9 mouse cellular contexts compared by ENCODE assay signal in the genomic region with DNA sequence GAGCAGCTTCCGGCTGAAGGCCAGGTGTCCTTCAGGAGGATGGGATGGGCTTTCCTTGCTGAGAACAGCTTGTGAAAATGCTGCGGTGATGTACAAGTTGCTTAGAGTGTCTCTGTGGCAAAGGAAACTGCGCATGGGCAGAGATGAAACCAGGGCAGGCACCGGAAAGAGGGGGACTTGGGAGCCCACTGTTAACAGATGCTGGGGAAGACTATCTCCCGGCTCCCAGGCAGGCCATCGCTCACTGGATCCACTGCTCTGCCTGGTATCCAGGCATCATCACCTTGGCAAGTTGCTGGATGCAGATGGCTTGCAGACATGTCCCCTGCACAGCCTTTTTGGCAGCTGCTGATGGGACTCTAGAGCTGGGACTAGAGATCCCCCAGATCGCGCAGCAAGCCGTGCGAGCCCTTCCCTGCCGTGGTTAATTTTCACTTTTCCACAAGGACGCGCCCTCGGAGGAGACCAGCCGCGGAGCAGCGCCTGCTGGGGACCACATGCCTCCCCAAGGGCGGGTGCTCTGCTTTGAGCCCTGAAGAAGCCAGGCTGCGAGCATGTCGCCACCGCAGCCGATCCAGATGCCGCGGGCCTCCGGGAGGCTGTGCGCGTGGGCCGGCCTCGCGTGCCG.
A peak's percentile ranks its signal among the peaks of the same experiment; 100 is the strongest.
DNase-seq lines count a peak whose midpoint lies in the region; ATAC-seq and TF ChIP-seq lines count a peak whose summit lies in the region.
"Had no signal": no experiment of that assay in that cellular context is flagged by ENCODE, and none has a peak within 500 bp of the region (broad histone marks: within the 10 kb centered on the region; RNA-seq: fewer than 3 reads in every experiment).

No protein-coding gene starts in this region.

- H3K4me1 ChIP-seq in liver, adult 2 months (ENCODE audit: control insufficient read depth, insufficient read depth, low read length) = no peaks in the 10 kb centered on the region
- H3K4me1 ChIP-seq in kidney, embryonic 16.5 days (ENCODE audit: insufficient read depth, low read length) = peaks cover 23% of the 10 kb centered on the region
- no peaks in the 10 kb centered on the region for H3K4me1 ChIP-seq in liver, embryonic 16.5 days (ENCODE audit: control insufficient read depth, low read depth, low read length)

- peaks cover 2% of the 10 kb centered on the region; the same call in 1 of the 2 replicates for H3K27me3 ChIP-seq in liver, adult 2 months (ENCODE audit: control insufficient read depth, insufficient read depth, low read length)
- peaks cover 13% of the 10 kb centered on the region; the same call in 1 of the 2 replicates for H3K27me3 ChIP-seq in kidney, embryonic 16.5 days (ENCODE audit: insufficient read depth, low read length)
- H3K27me3 ChIP-seq in liver, embryonic 16.5 days (ENCODE audit: control insufficient read depth, insufficient read depth, low read depth, low read length) = peaks cover 26% of the 10 kb centered on the region

- no peaks in the 10 kb centered on the region for H3K9me3 ChIP-seq in kidney, embryonic 16.5 days (ENCODE audit: low read length)
- H3K9me3 ChIP-seq in liver, embryonic 16.5 days (replicated peaks; ENCODE audit: control insufficient read depth, low read length) = no peaks in the 10 kb centered on the region

- peak overlapping the region; percentile 77 for H3K9ac ChIP-seq in liver, adult 2 months (ENCODE audit: low read depth, low read length)
- H3K9ac ChIP-seq in kidney, embryonic 16.5 days (replicated peaks; ENCODE audit: low read length) = peak overlapping the region; percentile 91
- H3K9ac ChIP-seq in liver, embryonic 16.5 days (ENCODE audit: low read depth, low read length) = peak overlapping the region; percentile 53; the same call in 1 of the 2 replicates

- peak; percentile 54; the same call in 1 of the 2 replicates for ATAC-seq in kidney, embryonic 16.5 days (ENCODE audit: low FRiP score, low TSS enrichment)
- ATAC-seq in liver, embryonic 16.5 days (ENCODE audit: low read depth) = no peak

- H3K79me2 ChIP-seq in liver, adult 2 months (ENCODE audit: control insufficient read depth, insufficient read depth, low read length) = no peaks in the 10 kb centered on the region

- no peak for TF ChIP-seq POLR2A in liver, adult 2 months (IDR thresholded peaks at IDR 0.05; ENCODE audit: extremely low read depth, insufficient read depth, low read length)

- H3K4me3 ChIP-seq in liver, adult 2 months (ENCODE audit: insufficient read depth, low read depth, low read length) = peak overlapping the region; percentile 59
- H3K4me3 ChIP-seq in kidney, embryonic 16.5 days (ENCODE audit: low read length) = peak overlapping the region; percentile 65
- H3K4me3 ChIP-seq in liver, embryonic 16.5 days (ENCODE audit: low read depth, low read length) = peak overlapping the region; percentile 58

- WGBS in liver, adult 2 months = 10% methylated on average over 31 of the region's 31 CpGs
- WGBS in kidney, embryonic 16.5 days = 4% methylated on average over 31 of the region's 31 CpGs
- WGBS in liver, embryonic 16.5 days (ENCODE audit: insufficient replicate concordance) = 4% methylated on average over 30 of the region's 31 CpGs

- H3K4me2 ChIP-seq in kidney, embryonic 16.5 days (replicated peaks; ENCODE audit: low read depth, low read length) = peak overlapping the region; percentile 99
- peak overlapping the region; percentile 71 for H3K4me2 ChIP-seq in liver, embryonic 16.5 days (ENCODE audit: low read depth, low read length)

- no peak for DNase-seq in liver, adult 2 months (ENCODE audit: extremely low read depth, low read depth, low spot score)
- no peak for DNase-seq in liver
- DNase-seq in cerebellum, adult 8-10 months = peak; percentile 33
- DNase-seq in frontal cortex, postnatal 10 days (ENCODE audit: low spot score in 2 of 2) = peak; percentile 50 to 56
- DNase-seq in right cerebral cortex, adult 18-20 months = peak; percentile 69
- DNase-seq in adrenal gland, postnatal 14 days = no peak

- H3K27ac ChIP-seq in liver, adult 2 months (replicated peaks; ENCODE audit: insufficient read depth, low read depth, low read length) = no peak overlapping the region
- H3K27ac ChIP-seq in kidney, embryonic 16.5 days (ENCODE audit: low read length) = peak overlapping the region; percentile 80
- no peak overlapping the region for H3K27ac ChIP-seq in liver, embryonic 16.5 days (ENCODE audit: low read length)
- H3K27ac ChIP-seq: macrophage had no signal

- TF ChIP-seq CTCF in liver, adult 2 months (IDR thresholded peaks at IDR 0.05; ENCODE audit: low read depth, low read length) = no peak

- no peaks in the 10 kb centered on the region for H3K36me3 ChIP-seq in liver, adult 2 months (ENCODE audit: control insufficient read depth, insufficient read depth, low read length)
- no peaks in the 10 kb centered on the region for H3K36me3 ChIP-seq in kidney, embryonic 16.5 days (ENCODE audit: insufficient read depth, low read length)
- H3K36me3 ChIP-seq in liver, embryonic 16.5 days (ENCODE audit: control insufficient read depth, insufficient read depth) = no peaks in the 10 kb centered on the region

Comparison
In these comparisons a context has a peak if more than half of its experiments do, and no peak if none do; other contexts are left out.
1. DNase-seq: peak in cerebellum, adult 8-10 months (single experiment), frontal cortex, postnatal 10 days (2 of 2) and right cerebral cortex, adult 18-20 months (single experiment); none in liver, adult 2 months (single experiment), liver (single experiment) and adrenal gland, postnatal 14 days (single experiment).
2. Peak in every context shown above with its lines, with median percentiles within 50 percentile points of each other: H3K4me3 ChIP-seq and H3K9ac ChIP-seq.